Mouse (Mus musculus): Measurements from ENCODE around the gene Proser3. TPM values are rescaled to one million over a fixed set of nuclear protein-coding genes. Genes with fewer than 3 reads are reported as not detected.

The Proser3 gene
- polyA plus RNA-seq (2015; fragmentation: Illumina TruSeq; extraction: RNeasy Lipid Tissue Mini Kit (QIAGEN cat#74804); ENCODE audit: insufficient read depth, low replicate concordance) = 6.0 TPM

GRCm38 (mm10) chr7:30552102-30553020 is at the start of gene Proser3, which contains the start of gene Hspb6:
Gene Proser3 (minus strand): TSS chr7:30552299.
Gene Hspb6 (plus strand): TSS chr7:30552178.

GRCm38 (mm10) chr7:30598786-30599185 is 46.7 kb upstream of the Proser3 start, which contains the start of gene Zbtb32:
Gene Zbtb32 (minus strand): TSS chr7:30598909.

GRCm38 (mm10) chr7:30588676-30589434 is 36.8 kb upstream of the Proser3 start, which contains the start of gene Kmt2b:
Gene Kmt2b (minus strand): TSS chr7:30588726.

GRCm38 (mm10) chr7:30564970-30565571 is 13.0 kb upstream of the Proser3 start, which contains the start of gene Igflr1:
Gene Igflr1 (plus strand): TSS chr7:30565427.

GRCm38 (mm10) chr7:30563117-30563905 is 11.2 kb upstream of the Proser3 start, which contains the start of the genes U2af1l4, Gm49396 and Psenen:
Gene U2af1l4 (plus strand): TSS chr7:30563301.
Gene Gm49396 (plus strand): TSS chr7:30563344.
Gene Psenen (minus strand): TSS chr7:30563627.

GRCm38 (mm10) chr7:30559443-30559954 is 7.4 kb upstream of the Proser3 start, which contains the start of gene Lin37:
Gene Lin37 (minus strand): TSS chr7:30559838.

GRCm38 (mm10) chr7:30534633-30535577 is 17.2 kb downstream of the Proser3 start, which contains the start of gene Arhgap33:
Gene Arhgap33 (minus strand): TSS chr7:30535060.

GRCm38 (mm10) chr7:30493401-30493931 is 58.6 kb downstream of the Proser3 start, which contains the start of gene Prodh2:
Gene Prodh2 (plus strand): TSS chr7:30493622.

Other genes starting within 250 kb of the Proser3 start
- gene Alkbh6, start 243.6 kb downstream of the Proser3 start, polyA plus RNA-seq (2015; fragmentation: Illumina TruSeq; extraction: RNeasy Lipid Tissue Mini Kit (QIAGEN cat#74804); ENCODE audit: insufficient read depth, low replicate concordance) = 25.9 TPM
- 3.6 TPM for gene Syne4, start 237.5 kb downstream of the Proser3 start, polyA plus RNA-seq (2015; fragmentation: Illumina TruSeq; extraction: RNeasy Lipid Tissue Mini Kit (QIAGEN cat#74804); ENCODE audit: insufficient read depth, low replicate concordance)
- gene E130208F15Rik, start 230.6 kb downstream of the Proser3 start, polyA plus RNA-seq (2015; fragmentation: Illumina TruSeq; extraction: RNeasy Lipid Tissue Mini Kit (QIAGEN cat#74804); ENCODE audit: insufficient read depth, low replicate concordance) = 1.0 TPM
- 12.5 TPM for gene Sdhaf1, start 228.4 kb downstream of the Proser3 start, polyA plus RNA-seq (2015; fragmentation: Illumina TruSeq; extraction: RNeasy Lipid Tissue Mini Kit (QIAGEN cat#74804); ENCODE audit: insufficient read depth, low replicate concordance)
- gene Lrfn3, start 189.5 kb downstream of the Proser3 start, polyA plus RNA-seq (2015; fragmentation: Illumina TruSeq; extraction: RNeasy Lipid Tissue Mini Kit (QIAGEN cat#74804); ENCODE audit: insufficient read depth, low replicate concordance) = 0.40 TPM
- gene Tyrobp, start 138.5 kb downstream of the Proser3 start, polyA plus RNA-seq (2015; fragmentation: Illumina TruSeq; extraction: RNeasy Lipid Tissue Mini Kit (QIAGEN cat#74804); ENCODE audit: insufficient read depth, low replicate concordance) = 399 TPM
- gene Hcst, start 132.4 kb downstream of the Proser3 start, polyA plus RNA-seq (2015; fragmentation: Illumina TruSeq; extraction: RNeasy Lipid Tissue Mini Kit (QIAGEN cat#74804); ENCODE audit: insufficient read depth, low replicate concordance) = 34.7 TPM
- 36.4 TPM for gene Nfkbid, start 130.6 kb downstream of the Proser3 start, polyA plus RNA-seq (2015; fragmentation: Illumina TruSeq; extraction: RNeasy Lipid Tissue Mini Kit (QIAGEN cat#74804); ENCODE audit: insufficient read depth, low replicate concordance)
- 0.81 TPM for gene Aplp1, start 106.8 kb downstream of the Proser3 start, polyA plus RNA-seq (2015; fragmentation: Illumina TruSeq; extraction: RNeasy Lipid Tissue Mini Kit (QIAGEN cat#74804); ENCODE audit: insufficient read depth, low replicate concordance)
- not detected for gene Kirrel2, start 94.6 kb downstream of the Proser3 start, polyA plus RNA-seq (2015; fragmentation: Illumina TruSeq; extraction: RNeasy Lipid Tissue Mini Kit (QIAGEN cat#74804); ENCODE audit: insufficient read depth, low replicate concordance)
- 0.26 TPM for gene Nphs1, start 94.0 kb downstream of the Proser3 start, polyA plus RNA-seq (2015; fragmentation: Illumina TruSeq; extraction: RNeasy Lipid Tissue Mini Kit (QIAGEN cat#74804); ENCODE audit: insufficient read depth, low replicate concordance)
- not detected for gene Prodh2, start 58.7 kb downstream of the Proser3 start, polyA plus RNA-seq (2015; fragmentation: Illumina TruSeq; extraction: RNeasy Lipid Tissue Mini Kit (QIAGEN cat#74804); ENCODE audit: insufficient read depth, low replicate concordance)
- 2.3 TPM for gene Arhgap33, start 17.2 kb downstream of the Proser3 start, polyA plus RNA-seq (2015; fragmentation: Illumina TruSeq; extraction: RNeasy Lipid Tissue Mini Kit (QIAGEN cat#74804); ENCODE audit: insufficient read depth, low replicate concordance)
- gene Hspb6, start 121 bp downstream of the Proser3 start, polyA plus RNA-seq (2015; fragmentation: Illumina TruSeq; extraction: RNeasy Lipid Tissue Mini Kit (QIAGEN cat#74804); ENCODE audit: insufficient read depth, low replicate concordance) = 6.5 TPM
- gene Lin37, start 7.5 kb upstream of the Proser3 start, polyA plus RNA-seq (2015; fragmentation: Illumina TruSeq; extraction: RNeasy Lipid Tissue Mini Kit (QIAGEN cat#74804); ENCODE audit: insufficient read depth, low replicate concordance) = 50.0 TPM
- 48.4 TPM for gene U2af1l4, start 11.0 kb upstream of the Proser3 start, polyA plus RNA-seq (2015; fragmentation: Illumina TruSeq; extraction: RNeasy Lipid Tissue Mini Kit (QIAGEN cat#74804); ENCODE audit: insufficient read depth, low replicate concordance)
- gene Gm49396, start 11.0 kb upstream of the Proser3 start, polyA plus RNA-seq (2015; fragmentation: Illumina TruSeq; extraction: RNeasy Lipid Tissue Mini Kit (QIAGEN cat#74804); ENCODE audit: insufficient read depth, low replicate concordance) = 21.5 TPM
- gene Psenen, start 11.3 kb upstream of the Proser3 start, polyA plus RNA-seq (2015; fragmentation: Illumina TruSeq; extraction: RNeasy Lipid Tissue Mini Kit (QIAGEN cat#74804); ENCODE audit: insufficient read depth, low replicate concordance) = 134 TPM
- gene Igflr1, start 13.1 kb upstream of the Proser3 start, polyA plus RNA-seq (2015; fragmentation: Illumina TruSeq; extraction: RNeasy Lipid Tissue Mini Kit (QIAGEN cat#74804); ENCODE audit: insufficient read depth, low replicate concordance) = not detected
- 45.0 TPM for gene Kmt2b, start 36.4 kb upstream of the Proser3 start, polyA plus RNA-seq (2015; fragmentation: Illumina TruSeq; extraction: RNeasy Lipid Tissue Mini Kit (QIAGEN cat#74804); ENCODE audit: insufficient read depth, low replicate concordance)
- gene Zbtb32, start 46.6 kb upstream of the Proser3 start, polyA plus RNA-seq (2015; fragmentation: Illumina TruSeq; extraction: RNeasy Lipid Tissue Mini Kit (QIAGEN cat#74804); ENCODE audit: insufficient read depth, low replicate concordance) = 2.5 TPM
- gene Upk1a, start 60.5 kb upstream of the Proser3 start, polyA plus RNA-seq (2015; fragmentation: Illumina TruSeq; extraction: RNeasy Lipid Tissue Mini Kit (QIAGEN cat#74804); ENCODE audit: insufficient read depth, low replicate concordance) = 0.22 TPM
- gene Cox6b1, start 73.9 kb upstream of the Proser3 start, polyA plus RNA-seq (2015; fragmentation: Illumina TruSeq; extraction: RNeasy Lipid Tissue Mini Kit (QIAGEN cat#74804); ENCODE audit: insufficient read depth, low replicate concordance) = 519 TPM
- gene Etv2, start 83.6 kb upstream of the Proser3 start, polyA plus RNA-seq (2015; fragmentation: Illumina TruSeq; extraction: RNeasy Lipid Tissue Mini Kit (QIAGEN cat#74804); ENCODE audit: insufficient read depth, low replicate concordance) = not detected
- 12.1 TPM for gene Rbm42, start 98.0 kb upstream of the Proser3 start, polyA plus RNA-seq (2015; fragmentation: Illumina TruSeq; extraction: RNeasy Lipid Tissue Mini Kit (QIAGEN cat#74804); ENCODE audit: insufficient read depth, low replicate concordance)
- gene Haus5, start 112.7 kb upstream of the Proser3 start, polyA plus RNA-seq (2015; fragmentation: Illumina TruSeq; extraction: RNeasy Lipid Tissue Mini Kit (QIAGEN cat#74804); ENCODE audit: insufficient read depth, low replicate concordance) = 27.1 TPM
- gene Pmis2, start 119.3 kb upstream of the Proser3 start, polyA plus RNA-seq (2015; fragmentation: Illumina TruSeq; extraction: RNeasy Lipid Tissue Mini Kit (QIAGEN cat#74804); ENCODE audit: insufficient read depth, low replicate concordance) = not detected
- gene 2200002J24Rik, start 146.6 kb upstream of the Proser3 start, polyA plus RNA-seq (2015; fragmentation: Illumina TruSeq; extraction: RNeasy Lipid Tissue Mini Kit (QIAGEN cat#74804); ENCODE audit: insufficient read depth, low replicate concordance) = not detected
- gene Atp4a, start 159.9 kb upstream of the Proser3 start, polyA plus RNA-seq (2015; fragmentation: Illumina TruSeq; extraction: RNeasy Lipid Tissue Mini Kit (QIAGEN cat#74804); ENCODE audit: insufficient read depth, low replicate concordance) = not detected
- gene Tmem147, start 177.2 kb upstream of the Proser3 start, polyA plus RNA-seq (2015; fragmentation: Illumina TruSeq; extraction: RNeasy Lipid Tissue Mini Kit (QIAGEN cat#74804); ENCODE audit: insufficient read depth, low replicate concordance) = 51.8 TPM
- gene Gapdhs, start 191.4 kb upstream of the Proser3 start, polyA plus RNA-seq (2015; fragmentation: Illumina TruSeq; extraction: RNeasy Lipid Tissue Mini Kit (QIAGEN cat#74804); ENCODE audit: insufficient read depth, low replicate concordance) = not detected
- 5.4 TPM for gene Sbsn, start 199.2 kb upstream of the Proser3 start, polyA plus RNA-seq (2015; fragmentation: Illumina TruSeq; extraction: RNeasy Lipid Tissue Mini Kit (QIAGEN cat#74804); ENCODE audit: insufficient read depth, low replicate concordance)
- gene Dmkn, start 211.5 kb upstream of the Proser3 start, polyA plus RNA-seq (2015; fragmentation: Illumina TruSeq; extraction: RNeasy Lipid Tissue Mini Kit (QIAGEN cat#74804); ENCODE audit: insufficient read depth, low replicate concordance) = 0.43 TPM
- not detected for gene Krtdap, start 235.6 kb upstream of the Proser3 start, polyA plus RNA-seq (2015; fragmentation: Illumina TruSeq; extraction: RNeasy Lipid Tissue Mini Kit (QIAGEN cat#74804); ENCODE audit: insufficient read depth, low replicate concordance)